In genomic region chr5:125241627-125242026, GRCm38 (mm10) we compare ENCODE assay signal across 11 mouse cellular contexts.
DNase-seq lines count a peak whose midpoint lies in the region; ATAC-seq and TF ChIP-seq lines count a peak whose summit lies in the region.
"Had no signal": no experiment of that assay in that cellular context is flagged by ENCODE, and none has a peak within 500 bp of the region (broad histone marks: within the 10 kb centered on the region; RNA-seq: fewer than 3 reads in every experiment).

No protein-coding gene starts in this region.

- no peak overlapping the region for H3K4me3 ChIP-seq in gastrocnemius, adult 2 months
- no peak overlapping the region for H3K4me3 ChIP-seq in lung, postnatal 0 days (ENCODE audit: low read depth, low read length)
- H3K4me3 ChIP-seq in forebrain, embryonic 15.5 days: no peak overlapping the region
- H3K4me3 ChIP-seq in olfactory bulb, adult 2 months (ENCODE audit: insufficient read depth, low read depth, low read length): no peak overlapping the region
- H3K4me3 ChIP-seq: hindbrain, embryonic 15.5 days had no signal

- 35% methylated on average over 6 of the region's 7 CpGs for WGBS in lung, postnatal 0 days
- 11% methylated on average over 4 of the region's 7 CpGs for WGBS in forebrain, embryonic 15.5 days
- WGBS in olfactory bulb, adult 2 months: 43% methylated on average over 6 of the region's 7 CpGs

- H3K27ac ChIP-seq in gastrocnemius, adult 2 months: peak overlapping the region; percentile 82
- H3K27ac ChIP-seq in lung, postnatal 0 days (ENCODE audit: low read length): no peak overlapping the region
- H3K27ac ChIP-seq in forebrain, embryonic 15.5 days (replicated peaks): no peak overlapping the region
- H3K27ac ChIP-seq in olfactory bulb, adult 2 months (ENCODE audit: insufficient read depth, low read depth, low read length): peak overlapping the region; percentile 34; the same call in 1 of the 2 replicates
- H3K27ac ChIP-seq: hindbrain, embryonic 15.5 days had no signal

- ATAC-seq in lung, postnatal 0 days: peak; percentile 7; the same call in 1 of the 2 replicates
- peak; percentile 15; the same call in 1 of the 2 replicates for ATAC-seq in forebrain, embryonic 15.5 days (replicated peaks)
- no peak for ATAC-seq in frontal cortex, adult (ENCODE audit: low TSS enrichment)
- ATAC-seq: Patski had no signal

- no peak overlapping the region for H3K4me2 ChIP-seq in lung, postnatal 0 days (replicated peaks; ENCODE audit: low read depth, low read length)
- H3K4me2 ChIP-seq in forebrain, embryonic 15.5 days (replicated peaks): no peak overlapping the region
- H3K4me2 ChIP-seq: hindbrain, embryonic 15.5 days had no signal

- no peak overlapping the region for H3K9ac ChIP-seq in lung, postnatal 0 days (replicated peaks; ENCODE audit: low read depth)
- no peak overlapping the region for H3K9ac ChIP-seq in forebrain, embryonic 15.5 days (replicated peaks)
- H3K9ac ChIP-seq: hindbrain, embryonic 15.5 days had no signal

- intact Hi-C loops in gastrocnemius, adult 2 months (cut with DNase I): no loop called here
- intact Hi-C loops in gastrocnemius, postnatal 36 days (cut with DNase I): loop anchor here (2.0 kb wide), 1 partner anchor 23 kb away; no protein-coding TSS in a partner anchor

- DNase-seq in gastrocnemius, adult 2 months: peak; percentile 41
- no peak for DNase-seq in gastrocnemius, postnatal 36 days
- DNase-seq in lung, postnatal 0 days (ENCODE audit: low spot score): no peak
- no peak for DNase-seq in lung, postnatal 4 days
- DNase-seq in urinary bladder, postnatal 10 days (ENCODE audit: low spot score): no peak
- DNase-seq: heart, adult 18-20 months had no signal

- no peaks in the 10 kb centered on the region for H3K4me1 ChIP-seq in lung, postnatal 0 days (ENCODE audit: insufficient read depth, low read depth, low read length)
- H3K4me1 ChIP-seq in forebrain, embryonic 15.5 days: peaks cover 48% of the 10 kb centered on the region
- H3K4me1 ChIP-seq in olfactory bulb, adult 2 months (ENCODE audit: control insufficient read depth, insufficient read depth, low read length): peaks cover 41% of the 10 kb centered on the region

- no peaks in the 10 kb centered on the region for H3K9me3 ChIP-seq in lung, postnatal 0 days (ENCODE audit: low read length)
- no peaks in the 10 kb centered on the region for H3K9me3 ChIP-seq in forebrain, embryonic 15.5 days
- H3K9me3 ChIP-seq: hindbrain, embryonic 15.5 days had no signal

- TF ChIP-seq CTCF in gastrocnemius, adult 2 months (IDR thresholded peaks at IDR 0.05): no peak
- peak; percentile 25; the same call in 1 of the 2 replicates for TF ChIP-seq CTCF in lung, postnatal 0 days (IDR thresholded peaks at IDR 0.05)
- no peak for TF ChIP-seq CTCF in olfactory bulb, adult 2 months (IDR thresholded peaks at IDR 0.05; ENCODE audit: insufficient read depth, low read depth, low read length)

- H3K27me3 ChIP-seq in lung, postnatal 0 days (replicated peaks; ENCODE audit: insufficient read depth, low read length): no peaks in the 10 kb centered on the region
- no peaks in the 10 kb centered on the region for H3K27me3 ChIP-seq in forebrain, embryonic 15.5 days
- H3K27me3 ChIP-seq: hindbrain, embryonic 15.5 days; Patski had no signal

- no peak for TF ChIP-seq EP300 in lung, postnatal 0 days (IDR thresholded peaks at IDR 0.05)

- no peak for TF ChIP-seq POLR2A in olfactory bulb, adult 2 months (IDR thresholded peaks at IDR 0.05; ENCODE audit: insufficient read depth, low read depth, low read length)

- H3K36me3 ChIP-seq in lung, postnatal 0 days (ENCODE audit: insufficient read depth, low read length): no peaks in the 10 kb centered on the region
- H3K36me3 ChIP-seq in forebrain, embryonic 15.5 days: no peaks in the 10 kb centered on the region
- H3K36me3 ChIP-seq: hindbrain, embryonic 15.5 days had no signal

Comparison
In these comparisons a context has a peak if more than half of its experiments do, and no peak if none do; other contexts are left out.
1. H3K27ac ChIP-seq: peak in gastrocnemius, adult 2 months (single experiment) and olfactory bulb, adult 2 months (single experiment); none in lung, postnatal 0 days (single experiment) and forebrain, embryonic 15.5 days (single experiment).